Mouse (Mus musculus): ENCODE measurements around the gene Cyp21a1.
"Not testable (repeated sequence)": the region's sequence is repeated elsewhere in the genome, so short reads cannot be mapped to it uniquely, and the experiment has no call there.

The Cyp21a1 gene

DNA sequence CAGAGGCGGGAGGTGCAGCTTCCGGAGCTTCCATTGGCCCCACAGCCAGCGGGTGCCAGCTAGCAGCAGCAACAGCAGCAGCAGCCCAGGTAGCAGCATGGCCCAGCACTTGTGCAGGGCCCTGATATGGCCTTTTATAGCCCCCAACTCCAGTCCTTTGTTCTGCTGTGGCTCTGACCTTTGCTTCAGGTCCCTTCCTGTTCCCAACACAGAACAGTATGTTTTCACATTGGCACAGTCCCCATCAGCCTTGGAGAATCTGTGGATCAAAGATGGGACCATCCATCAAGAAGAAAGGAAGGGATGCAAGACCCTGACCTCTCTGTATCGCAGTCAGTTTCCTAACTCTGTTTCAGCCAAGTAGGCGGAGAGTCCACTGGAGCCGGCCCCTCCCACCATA, at the start of gene Cyp21a1:
Cyp21a1 (minus strand) TSS at position 261 of the 400 bp plus-strand sequence.
- DNase-seq (ENCODE audit: low read depth, low spot score), result not testable (repeated sequence)

DNA sequence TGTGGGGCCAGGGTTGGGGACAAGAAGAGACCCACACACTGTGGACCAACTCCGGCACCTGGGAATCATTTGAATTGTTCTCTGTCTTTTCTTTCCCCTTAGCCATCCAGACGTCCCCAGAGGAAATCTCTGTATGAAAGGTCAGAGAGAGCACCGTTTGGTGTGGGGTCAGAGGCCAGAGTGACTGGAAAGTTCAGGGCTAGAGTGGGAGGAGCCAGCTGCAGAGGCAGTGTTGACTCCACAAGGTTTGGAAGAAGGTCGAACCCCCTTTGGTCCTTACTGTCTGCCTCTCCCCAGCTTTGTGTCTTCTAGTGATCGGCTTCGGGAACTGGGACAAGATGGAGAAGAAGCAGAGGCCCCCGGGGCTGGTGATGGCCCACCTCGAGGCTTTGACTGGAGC, 49.1 kb upstream of the Cyp21a1 start:
- no peak for DNase-seq (ENCODE audit: low read depth, low spot score)

DNA sequence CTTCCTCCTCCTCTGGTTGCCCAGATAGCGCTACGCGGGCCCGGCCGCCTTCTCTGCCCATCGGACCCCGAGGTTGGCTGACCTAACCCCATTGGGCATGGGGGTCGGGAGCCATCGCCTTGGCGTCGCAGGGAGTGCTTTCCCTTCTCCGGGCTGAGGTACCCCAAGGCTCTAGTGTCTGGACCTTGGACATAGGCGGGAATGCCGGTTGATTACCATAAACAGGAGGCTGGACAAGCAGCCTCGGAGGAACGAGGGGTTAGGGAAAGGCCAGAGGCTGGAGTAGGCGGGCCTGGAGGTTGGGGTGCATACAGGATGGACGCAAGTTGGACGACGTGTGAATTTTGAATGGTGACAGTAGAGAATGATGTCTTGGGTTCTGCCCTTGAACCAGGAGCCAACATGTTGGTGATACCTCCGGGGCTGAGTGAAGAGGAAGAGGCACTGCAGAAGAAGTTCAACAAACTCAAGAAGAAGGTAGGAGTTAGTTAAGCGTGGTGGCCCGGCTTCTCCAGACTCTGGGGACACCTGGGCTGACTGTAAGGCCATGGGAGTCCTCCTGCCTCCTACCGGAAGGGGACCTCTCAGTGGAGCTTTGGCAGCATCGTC, 46.3 kb upstream of the Cyp21a1 start:
- DNase-seq (ENCODE audit: low read depth, low spot score), result no peak

DNA sequence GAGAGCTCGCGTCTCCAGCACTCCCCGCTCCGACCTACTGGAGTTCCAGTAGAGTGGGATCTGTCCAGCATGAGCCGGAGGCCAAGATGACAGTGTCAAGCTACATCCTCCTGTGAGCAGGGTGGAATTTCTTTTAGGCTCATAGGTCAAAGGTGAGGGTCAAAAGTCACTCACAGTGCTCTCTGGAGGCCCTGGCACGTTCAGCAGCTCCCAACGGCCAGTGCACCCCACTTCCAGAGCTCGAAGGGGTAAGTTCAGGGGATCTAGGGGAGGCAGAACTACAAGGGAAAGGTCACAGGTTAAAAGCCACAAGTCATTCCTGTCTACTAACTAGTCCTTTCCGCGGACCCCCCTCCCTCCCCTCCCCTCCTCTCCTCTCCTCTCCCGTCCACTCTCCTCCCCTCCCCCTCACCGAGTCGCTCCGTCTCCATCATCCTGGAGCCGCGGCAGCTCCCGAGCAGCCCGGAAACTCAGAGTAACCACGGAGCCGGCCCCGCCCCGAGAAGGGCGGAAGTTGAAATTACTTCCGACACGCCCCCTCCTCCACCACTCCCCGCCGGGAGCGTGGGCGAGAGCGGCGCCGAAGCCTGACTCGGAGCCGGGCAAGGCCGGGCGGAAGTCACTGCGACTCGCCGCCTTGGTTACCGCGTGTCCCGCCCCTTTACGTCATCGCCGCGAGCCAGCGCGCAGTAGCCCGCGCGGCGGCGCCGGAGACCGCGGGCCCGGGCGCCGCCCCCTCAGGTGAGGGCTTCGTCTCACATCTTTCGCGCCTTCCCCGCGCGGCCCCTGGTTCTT, 45.6 kb upstream of the Cyp21a1 start, which contains the start of the genes Skiv2l and Nelfe:
Skiv2l (minus strand) TSS at position 489 of the 795 bp plus-strand sequence.
Nelfe (plus strand) TSS at position 670 of the 795 bp plus-strand sequence.
- peak; percentile 96 for DNase-seq (ENCODE audit: low read depth, low spot score)

DNA sequence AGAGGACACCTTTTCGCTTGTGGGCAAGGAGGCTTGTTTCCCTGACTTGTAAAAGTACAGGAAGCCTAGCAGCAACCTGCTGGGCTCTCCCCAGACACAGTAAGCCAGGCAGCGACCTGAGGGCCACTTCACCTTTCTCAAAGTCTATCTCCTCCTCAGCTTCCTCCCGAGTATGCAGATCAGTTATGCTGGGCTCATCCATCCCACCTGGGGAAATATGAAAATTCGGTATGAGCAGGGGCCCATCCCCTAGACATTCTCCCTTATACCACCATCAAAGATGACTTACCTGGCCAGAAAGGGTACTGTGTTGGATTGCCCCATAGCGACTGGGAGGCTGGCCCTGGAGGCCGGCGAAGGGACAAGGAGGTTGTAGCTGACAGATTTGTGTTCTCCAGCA, 43.3 kb upstream of the Cyp21a1 start:
- no peak for DNase-seq (ENCODE audit: low read depth, low spot score)

DNA sequence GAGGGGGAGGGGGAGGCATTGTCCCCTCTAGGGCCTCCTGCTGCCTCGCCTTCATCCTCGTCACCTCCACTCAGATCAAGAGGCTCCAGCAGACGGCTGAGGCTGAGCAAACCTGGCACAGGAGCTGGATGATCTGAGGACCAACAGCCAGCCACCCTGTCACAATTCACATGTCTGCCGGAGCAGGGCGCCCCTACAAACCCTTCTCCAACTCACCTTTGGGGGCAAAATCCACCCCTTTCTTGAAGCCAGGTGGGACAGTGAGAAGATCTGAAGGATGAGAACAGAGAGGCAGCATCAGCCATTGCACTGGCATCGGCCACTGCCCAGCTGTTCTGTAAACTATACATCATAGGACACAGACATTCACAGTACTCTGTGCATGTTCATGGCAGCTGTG, 42.8 kb upstream of the Cyp21a1 start:
- DNase-seq (ENCODE audit: low read depth, low spot score), result no peak

DNA sequence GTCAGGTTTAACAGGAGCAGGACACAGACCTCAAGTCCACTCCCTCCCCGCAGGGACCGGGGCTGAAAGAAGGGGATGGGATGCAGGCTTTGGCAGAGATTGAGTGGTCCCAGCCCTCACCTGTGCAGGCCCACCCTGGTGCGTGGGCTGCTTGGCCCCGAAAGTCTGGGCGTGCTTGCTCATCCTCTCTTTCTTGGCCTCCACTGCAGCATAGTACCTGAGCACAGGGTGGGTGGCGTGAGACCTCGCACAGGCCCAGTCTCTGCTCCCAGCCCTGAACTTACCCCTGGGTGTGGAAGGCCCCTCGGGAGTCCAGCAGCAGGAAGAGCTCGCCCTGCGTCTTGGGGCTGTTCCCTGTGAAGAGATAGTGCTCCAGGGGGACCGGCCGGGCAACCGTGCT, 40.5 kb upstream of the Cyp21a1 start:
- no peak for DNase-seq (ENCODE audit: low read depth, low spot score)

DNA sequence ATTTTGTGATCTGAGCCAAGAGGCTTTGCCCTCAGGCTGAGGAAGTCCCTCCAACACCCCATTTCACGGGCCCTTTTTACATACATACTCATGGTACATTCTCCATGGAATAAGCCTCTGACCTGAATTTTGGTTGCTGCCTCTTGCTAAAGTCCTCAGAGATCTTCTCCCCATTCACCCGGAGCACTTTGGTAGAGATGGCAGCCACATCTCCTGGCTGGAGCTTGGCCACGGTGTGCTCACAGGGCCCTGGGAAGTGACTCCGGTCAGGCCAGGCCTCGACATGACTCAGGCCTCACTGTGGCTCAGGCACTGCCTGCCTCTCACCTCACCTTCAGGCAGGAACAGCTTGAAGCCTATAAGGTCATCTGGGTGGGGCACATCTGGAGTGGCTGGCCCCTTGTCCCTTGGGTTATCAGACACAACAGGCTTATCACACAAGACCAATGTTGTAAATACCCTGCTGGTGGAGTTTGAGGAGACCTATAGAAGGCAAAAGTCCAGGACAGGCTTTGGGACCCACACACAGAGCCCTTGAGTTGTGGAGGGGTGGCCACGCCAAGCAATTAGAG, 36.5 kb upstream of the Cyp21a1 start:
- DNase-seq (ENCODE audit: low read depth, low spot score), result no peak

DNA sequence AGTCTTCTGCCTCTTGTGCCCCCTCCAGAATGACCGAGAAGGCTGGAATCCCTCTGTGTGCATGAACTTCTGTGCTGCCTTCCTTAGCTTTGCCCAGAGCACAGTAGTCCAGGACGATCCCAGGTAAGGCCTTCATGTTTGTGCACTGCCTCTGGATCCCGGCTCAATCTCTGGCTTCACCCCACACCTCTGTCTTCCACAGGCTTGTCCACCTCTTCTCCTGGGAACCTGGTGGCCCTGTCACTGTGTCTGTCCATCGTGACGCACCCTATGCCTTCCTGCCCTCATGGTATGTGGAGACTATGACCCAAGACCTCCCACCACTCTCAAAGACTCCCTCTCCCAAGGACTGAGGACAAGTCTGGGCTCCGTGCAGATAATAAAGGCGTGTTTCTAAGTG, 34.4 kb upstream of the Cyp21a1 start:
- DNase-seq (ENCODE audit: low read depth, low spot score), result no peak

DNA sequence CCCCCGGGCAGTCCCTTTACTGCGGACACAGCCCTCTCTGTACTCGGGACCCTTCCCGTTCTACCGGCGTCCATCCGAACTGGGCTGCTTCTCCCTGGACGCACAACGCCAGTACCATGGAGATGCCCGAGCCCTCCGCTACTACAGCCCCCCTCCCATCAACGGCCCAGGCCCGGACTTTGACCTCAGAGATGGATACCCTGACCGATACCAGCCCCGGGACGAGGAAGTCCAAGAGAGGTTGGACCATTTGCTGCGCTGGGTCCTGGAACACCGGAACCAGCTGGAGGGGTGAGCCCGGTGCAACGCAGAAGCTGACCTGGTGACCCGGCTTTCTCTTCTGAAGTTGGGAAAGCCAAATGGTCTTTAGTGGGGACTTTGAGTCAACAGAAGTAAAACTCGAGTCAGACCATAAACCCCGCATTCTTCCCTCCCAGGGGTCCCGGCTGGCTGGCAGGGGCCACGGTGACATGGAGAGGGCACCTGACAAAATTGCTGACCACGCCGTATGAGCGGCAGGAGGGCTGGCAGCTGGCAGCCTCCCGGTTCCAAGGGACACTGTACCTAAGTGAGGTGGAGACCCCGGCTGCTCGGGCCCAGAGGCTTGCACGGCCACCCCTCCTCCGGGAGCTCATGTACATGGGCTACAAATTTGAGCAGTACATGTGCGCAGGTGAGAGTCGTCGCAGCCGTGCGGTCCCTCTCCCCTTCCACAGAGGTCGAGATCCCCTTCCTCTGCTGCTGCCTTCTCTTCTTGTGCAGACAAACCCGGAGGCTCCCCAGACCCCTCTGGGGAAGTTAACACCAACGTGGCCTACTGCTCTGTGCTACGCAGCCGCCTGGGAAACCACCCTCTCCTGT, 33.3 kb upstream of the Cyp21a1 start:
- no peak for DNase-seq (ENCODE audit: low read depth, low spot score)

DNA sequence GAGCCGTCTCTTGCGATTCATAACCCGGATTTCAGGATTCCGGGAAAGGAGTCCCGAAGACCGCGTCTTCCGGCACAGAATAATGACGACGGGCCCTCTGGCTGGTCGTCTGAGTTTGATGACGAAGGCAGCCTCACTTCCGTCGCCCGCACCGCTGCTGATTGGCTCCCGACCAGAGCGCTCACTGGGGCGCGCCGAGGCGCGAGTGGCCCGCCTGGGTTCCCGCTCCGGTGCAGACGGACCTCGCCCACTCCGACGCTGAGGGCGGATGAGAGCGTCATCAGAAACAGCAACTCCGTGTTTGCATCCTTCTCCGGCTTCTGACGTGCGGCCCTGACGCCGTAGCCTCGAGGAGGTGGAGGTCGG, 32.5 kb upstream of the Cyp21a1 start, which contains the start of the genes Stk19 and Dxo:
Stk19 (minus strand) TSS at position 90 of the 366 bp plus-strand sequence.
Dxo (plus strand) TSS at position 164 of the 366 bp plus-strand sequence.
- DNase-seq (ENCODE audit: low read depth, low spot score), result peak; percentile 96

DNA sequence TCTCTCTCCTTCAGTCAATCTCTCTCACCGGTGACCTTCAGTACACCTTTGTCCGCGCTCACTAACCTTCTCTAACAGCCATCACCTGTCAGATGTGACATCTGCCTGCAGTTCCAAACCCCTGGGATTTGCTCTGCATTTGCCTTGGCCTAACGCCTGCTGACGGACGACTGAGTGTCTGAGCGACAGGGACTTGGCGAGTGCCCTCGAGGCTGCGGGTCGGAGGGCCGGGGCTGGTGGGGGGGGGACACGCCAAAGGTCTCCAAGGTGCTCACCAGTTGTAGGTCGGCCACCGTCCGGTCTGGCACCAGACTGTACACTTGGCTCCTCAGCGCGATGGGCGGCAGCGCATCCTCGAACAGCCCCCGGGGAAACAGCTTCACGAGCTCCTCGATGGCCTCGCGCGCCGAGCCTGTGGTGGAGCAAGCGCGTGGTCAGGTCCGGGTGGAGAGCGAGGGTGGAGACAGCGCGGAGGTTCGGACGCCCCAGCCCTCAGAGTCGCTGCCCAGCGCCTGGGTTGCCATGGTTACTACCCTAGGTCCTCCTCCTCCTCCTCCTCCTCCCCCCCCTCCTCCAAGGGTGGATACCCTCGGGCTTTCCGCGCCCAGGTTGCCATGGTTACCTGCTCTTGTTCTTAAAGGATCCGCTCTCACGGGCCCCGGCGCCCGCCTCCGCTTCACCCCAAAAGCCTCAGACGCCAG, 31.9 kb upstream of the Cyp21a1 start:
- no peak for DNase-seq (ENCODE audit: low read depth, low spot score)

DNA sequence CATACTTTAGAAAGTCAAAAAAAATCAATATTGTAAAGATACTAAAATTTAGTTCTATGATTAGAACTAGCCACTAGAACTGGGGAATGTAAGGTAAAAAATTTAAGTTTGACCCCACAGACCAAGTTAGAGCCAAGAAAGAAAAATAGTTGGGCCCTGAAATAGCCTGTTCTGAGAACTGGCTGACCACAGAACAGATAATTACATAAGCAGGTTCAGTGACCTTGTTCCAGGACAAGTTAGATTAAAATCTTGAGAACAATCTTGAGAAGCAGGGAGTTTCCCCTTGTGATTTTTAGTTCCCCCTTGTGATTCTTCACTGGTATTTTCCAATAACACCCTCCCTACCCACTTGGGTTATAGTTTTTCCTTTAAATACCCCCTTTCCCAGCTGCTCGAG, 26.4 kb upstream of the Cyp21a1 start:
- DNase-seq (ENCODE audit: low read depth, low spot score), result not testable (repeated sequence)

DNA sequence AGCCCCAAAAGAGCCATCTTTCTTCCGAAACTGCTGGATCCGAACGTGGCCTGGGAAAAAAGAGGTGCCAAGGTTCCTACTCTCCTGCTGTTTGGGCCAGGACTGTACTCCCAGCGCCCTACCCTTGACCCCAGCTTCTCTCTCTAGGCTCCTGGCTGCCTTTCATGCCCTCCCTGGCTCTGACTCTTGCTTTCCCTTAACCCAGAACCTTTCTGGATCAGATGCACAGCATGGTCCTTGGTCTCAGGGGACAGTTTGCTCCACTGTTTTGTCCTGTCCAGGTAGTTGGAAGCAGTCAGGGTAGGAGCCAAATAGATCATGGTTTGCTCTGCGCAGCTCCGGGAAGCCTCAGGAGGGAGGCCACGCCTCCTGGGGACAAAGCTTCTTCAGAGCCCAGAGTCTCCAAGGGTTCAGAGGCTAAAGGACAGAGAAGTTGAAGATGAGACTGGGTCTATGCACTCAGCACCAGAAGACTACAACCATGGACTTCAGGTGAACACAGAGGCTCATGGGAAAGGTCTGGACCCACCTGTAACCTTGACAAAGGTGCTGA, 10.5 kb upstream of the Cyp21a1 start:
- DNase-seq (ENCODE audit: low read depth, low spot score), result no peak

DNA sequence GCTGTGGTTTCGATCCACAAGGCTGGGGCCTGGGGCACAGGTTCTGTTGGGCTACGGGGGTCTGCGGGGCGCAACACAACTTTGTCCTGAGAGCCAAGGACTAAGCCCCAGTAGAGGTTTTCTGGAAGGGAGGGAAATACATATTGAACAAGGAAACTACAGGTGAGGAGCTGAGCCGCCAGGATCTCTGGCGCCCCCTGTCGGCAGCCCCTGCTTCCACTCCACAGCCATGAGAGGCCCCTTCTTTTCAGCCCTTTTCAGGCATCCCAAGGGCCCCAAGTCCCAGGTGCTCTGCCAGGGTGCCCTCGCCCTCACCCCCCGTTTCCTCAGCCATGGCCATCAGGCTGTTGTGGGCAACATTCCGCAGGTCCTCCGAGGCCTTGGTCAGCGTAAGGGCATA, 9.4 kb upstream of the Cyp21a1 start:
- peak; percentile 45 for DNase-seq (ENCODE audit: low read depth, low spot score)

DNA sequence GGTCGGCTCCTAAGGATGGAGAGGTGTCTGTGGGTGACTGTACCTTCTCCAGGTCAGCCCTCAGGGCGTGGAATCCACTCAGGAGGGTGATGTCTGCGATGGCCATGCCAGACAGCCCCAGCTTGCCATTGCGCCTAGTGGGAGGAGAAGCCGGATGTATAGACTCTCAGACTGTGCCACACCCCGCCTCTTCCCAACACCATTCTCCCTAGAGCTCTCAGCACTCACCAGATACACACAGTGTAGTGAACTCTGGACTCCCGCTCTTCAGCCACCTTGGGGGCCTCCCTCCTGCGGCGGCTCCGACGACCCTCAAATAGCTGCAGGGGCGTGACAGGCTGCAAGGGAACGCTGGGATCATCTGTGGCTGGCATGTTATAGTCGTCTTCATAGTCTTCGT, 6.9 kb upstream of the Cyp21a1 start:
- DNase-seq (ENCODE audit: low read depth, low spot score), result no peak

DNA sequence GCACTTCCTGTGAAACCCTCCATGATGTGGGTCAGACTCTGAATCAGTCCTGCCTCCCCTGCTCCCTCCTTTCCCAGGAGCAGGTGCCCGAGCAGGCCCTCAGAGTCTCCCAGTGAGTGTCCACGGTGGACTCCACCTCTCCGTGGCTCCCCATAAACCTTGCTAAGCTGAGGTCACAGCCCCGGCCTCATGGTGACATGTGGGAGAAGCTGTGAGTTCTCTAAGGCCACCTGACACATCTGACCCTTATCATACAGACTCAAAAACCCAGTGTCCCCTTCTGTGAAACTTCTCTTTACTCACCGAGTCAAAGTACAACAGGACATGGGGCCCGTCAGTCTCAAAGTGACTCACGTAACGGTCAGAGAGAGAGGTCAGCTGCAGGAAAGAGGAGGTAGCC, 6.5 kb upstream of the Cyp21a1 start:
- not testable (repeated sequence) for DNase-seq (ENCODE audit: low read depth, low spot score)

DNA sequence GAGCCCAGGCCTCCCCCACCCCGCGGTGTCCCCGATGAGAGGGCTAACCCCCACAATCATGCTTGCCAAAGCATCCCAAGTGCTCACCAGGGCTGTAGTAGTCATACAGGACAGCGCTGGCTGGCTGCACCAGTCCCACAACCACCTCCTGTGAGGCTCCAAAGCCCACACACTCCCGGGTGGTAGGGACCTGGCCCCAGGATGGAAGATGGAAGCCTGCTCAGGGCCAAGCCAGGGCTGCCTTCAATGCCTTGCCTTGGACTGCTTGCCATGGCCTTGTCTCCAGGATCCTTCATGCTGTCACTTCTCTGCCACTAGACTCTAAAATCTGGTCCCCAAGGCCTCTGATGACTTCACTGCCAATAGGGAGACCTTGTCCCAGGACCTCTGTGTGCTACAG, 6.0 kb upstream of the Cyp21a1 start:
- not testable (repeated sequence) for DNase-seq (ENCODE audit: low read depth, low spot score)

DNA sequence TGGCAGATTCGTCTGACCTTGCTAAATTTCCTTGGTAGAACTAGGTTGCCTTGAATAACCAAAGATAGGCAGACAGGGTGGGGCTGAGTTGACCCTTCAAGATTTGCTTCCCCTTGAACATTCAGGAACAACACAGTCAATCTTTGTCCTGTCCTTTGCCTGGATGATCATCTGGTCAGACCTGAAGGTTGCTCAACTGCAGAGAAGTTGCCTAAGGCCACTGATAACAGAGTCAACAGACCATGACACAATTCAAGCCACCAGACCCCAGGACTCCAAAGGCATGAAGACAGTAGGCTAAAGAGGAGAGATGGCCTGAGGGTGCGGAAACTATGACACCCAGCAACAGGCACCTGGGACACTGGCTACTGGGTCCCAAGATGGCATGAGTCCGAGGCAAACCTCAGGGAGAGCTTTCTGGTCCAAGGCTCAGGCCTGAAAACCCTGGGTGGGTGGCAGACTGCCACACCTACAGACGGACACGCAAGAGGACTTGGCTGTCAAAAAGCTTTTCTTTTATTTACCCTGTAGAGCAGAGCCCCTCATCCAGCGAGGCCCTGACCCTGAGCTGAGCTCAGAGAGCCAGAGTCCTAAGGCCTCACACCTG, 4.3 kb upstream of the Cyp21a1 start:
- DNase-seq (ENCODE audit: low read depth, low spot score), result no peak

DNA sequence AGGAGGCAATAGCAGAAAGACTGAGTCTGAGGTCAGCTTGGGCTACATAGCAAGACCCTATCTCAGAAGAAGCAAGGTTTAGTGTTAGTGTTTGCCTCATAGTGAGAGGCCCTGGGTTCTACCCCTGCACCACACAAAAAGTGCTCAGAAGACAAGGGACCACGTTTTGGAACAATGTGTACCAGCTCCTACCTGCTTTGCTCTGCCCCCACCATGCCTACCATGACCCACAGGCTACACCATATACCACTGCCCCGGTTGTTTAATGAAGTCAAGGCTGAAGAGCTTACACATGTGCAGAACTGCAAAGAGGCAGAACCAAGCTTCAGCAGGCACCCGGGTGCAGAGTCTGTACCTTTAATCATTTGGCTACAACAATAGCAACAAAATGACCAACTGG, 2.8 kb upstream of the Cyp21a1 start:
- no peak for DNase-seq (ENCODE audit: low read depth, low spot score)
